Mouse (Mus musculus) CD4-positive, CD25-positive, alpha-beta regulatory T cell, adult 2 months (primary cell): ENCODE measurements around the gene Chkb.

Experiments
- DNase-seq: peaks from one replicate; pipeline ENCODE4 v3.0.0-alpha.2; 2012; ENCODE audit warnings: low read depth, low spot score

Gene Chkb

GRCm38 (mm10) chr15:89429352-89430221 is at the start of gene Chkb, which contains the start of the genes C730034F03Rik and Gm44502:
TSS of gene Chkb (minus strand) at chr15:89429908.
TSS of gene C730034F03Rik (plus strand) at chr15:89429589.
TSS of gene Gm44502 (minus strand) at chr15:89429696.
- DNase-seq = peak; percentile 96

GRCm38 (mm10) chr15:89478622-89479021 is 48.9 kb upstream of the Chkb start:
- DNase-seq = no peak

DNA sequence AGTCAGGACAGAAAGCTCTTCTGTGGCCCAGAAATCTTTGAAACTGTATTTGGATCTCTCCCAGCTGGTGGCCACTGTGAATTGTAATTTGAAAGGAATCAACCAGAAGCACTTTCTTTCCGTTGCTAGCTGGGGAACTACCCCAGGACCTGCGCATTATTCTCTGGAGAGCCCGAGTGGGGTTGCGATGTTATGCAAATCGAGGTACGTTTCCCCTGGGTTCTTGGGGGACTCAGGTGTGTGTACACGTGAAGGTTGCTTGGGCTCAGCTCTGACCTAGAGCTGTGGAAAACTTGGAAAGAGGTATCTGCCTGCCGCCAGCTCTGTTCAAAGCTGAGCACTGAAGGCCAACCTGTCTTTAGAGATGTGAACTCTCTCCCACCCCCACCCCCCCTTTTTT is 48.1 kb upstream of the Chkb start:
- DNase-seq = no peak

- DNase-seq = no peak
Observed at GRCm38 (mm10) chr15:89477091-89477491, 47.4 kb upstream of the Chkb start, which contains the start of gene Arsa. TSS of gene Arsa (minus strand) at chr15:89477425.

- peak; percentile 66 for DNase-seq
Observed at GRCm38 (mm10) chr15:89476475-89476815, 46.7 kb upstream of the Chkb start.

DNA sequence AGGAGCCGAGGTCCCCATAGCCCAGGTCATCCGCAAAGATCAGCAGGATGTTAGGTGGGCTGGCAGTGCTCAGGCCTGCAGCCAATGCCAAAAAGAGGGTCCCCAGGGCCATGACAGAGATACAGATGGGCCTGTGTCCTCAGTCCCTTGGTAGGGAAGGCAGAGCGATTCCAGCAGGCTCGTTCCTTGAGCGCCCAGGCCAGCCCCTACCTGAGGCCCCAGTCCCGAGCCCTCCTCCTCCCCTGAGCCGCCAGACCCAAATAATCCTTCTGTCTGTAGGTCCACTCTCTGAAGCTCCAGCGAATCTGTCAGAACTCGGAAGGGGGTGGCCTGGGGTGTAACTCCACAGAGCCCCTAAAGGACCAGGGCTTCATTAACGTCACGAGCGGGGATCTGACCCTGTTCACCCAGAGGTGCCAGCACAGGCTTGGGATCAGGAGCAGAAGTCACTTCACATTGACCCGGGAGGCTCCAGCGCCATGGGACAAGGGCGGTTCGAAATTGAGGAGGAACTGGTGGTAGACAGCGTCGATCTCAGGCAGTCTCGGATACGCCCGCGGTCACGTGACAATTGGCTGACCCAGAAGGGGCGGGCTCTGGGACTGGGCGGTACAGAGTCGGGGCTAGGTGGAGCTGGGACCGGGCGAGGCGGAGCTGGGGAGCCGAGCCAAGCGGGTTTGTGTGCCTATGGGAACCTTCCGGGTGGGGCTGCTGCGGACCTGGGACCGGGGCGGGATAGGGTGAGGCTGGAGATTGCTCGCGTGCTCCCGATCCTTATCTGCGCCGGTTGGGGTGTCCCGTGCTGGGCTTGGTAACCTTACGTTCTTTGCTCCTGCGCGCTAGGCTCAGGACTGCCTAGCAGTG is 46.1 kb upstream of the Chkb start:
- peak; percentile 95 for DNase-seq

GRCm38 (mm10) chr15:89475293-89475600 is 45.5 kb upstream of the Chkb start:
- no peak for DNase-seq

DNA sequence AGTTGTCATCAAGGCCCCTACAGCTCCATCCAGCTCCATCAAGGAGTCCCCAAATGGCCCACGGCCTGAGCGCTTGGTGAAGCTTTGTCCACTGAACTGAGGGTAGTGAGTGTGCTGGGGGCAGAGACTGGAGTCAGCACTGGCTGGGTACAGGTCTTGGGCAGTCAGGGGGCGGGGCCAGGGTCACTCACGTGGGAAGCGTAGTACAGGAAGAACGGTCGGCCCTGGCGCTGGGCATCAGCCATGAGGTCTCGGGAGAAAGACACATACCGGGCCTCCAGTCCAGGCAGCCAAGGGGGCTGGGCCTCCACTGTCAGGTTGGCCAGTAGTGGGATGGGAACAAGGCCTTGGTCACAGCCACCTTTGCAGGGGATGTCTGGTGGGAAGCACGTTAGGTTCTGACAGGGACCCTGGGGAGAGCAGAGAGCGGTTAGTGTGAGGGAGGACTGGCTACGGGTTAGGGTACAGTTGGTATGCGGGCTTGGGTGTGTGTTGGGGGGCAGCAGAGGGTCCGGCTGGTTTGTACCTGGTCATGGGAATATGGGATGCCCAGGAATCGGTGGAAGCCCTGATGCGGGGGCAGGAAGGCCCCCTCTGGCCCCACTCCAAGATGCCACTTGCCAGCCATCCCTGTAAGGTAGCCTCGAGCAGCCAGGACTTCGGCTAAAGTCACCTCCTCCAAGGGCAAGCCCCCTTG is 45.0 kb upstream of the Chkb start:
- no peak for DNase-seq

GRCm38 (mm10) chr15:89473921-89474320 is 44.2 kb upstream of the Chkb start:
- DNase-seq = no peak

- no peak for DNase-seq
Observed at GRCm38 (mm10) chr15:89473370-89473769, 43.7 kb upstream of the Chkb start.

DNA sequence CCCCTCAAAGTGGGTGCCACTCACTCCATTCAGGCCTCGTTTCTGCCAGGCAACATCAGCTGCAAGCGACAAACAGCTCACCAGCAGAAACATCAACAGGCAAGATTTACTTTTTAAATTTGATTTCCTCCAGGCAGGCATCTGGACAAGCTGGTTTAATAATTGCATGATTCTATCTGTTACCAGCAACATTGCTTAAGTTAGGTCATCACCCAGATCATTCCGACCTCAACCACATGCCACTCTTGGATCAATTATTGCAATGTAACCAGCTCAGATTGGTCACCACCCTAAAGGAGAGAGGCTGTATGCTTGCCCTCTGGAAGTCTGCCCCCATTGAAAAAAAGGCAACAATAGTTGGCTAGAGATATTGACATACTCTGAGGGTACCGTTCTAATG is 41.8 kb upstream of the Chkb start:
- no peak for DNase-seq

GRCm38 (mm10) chr15:89468577-89468976 is 38.9 kb upstream of the Chkb start:
- peak; percentile 57 for DNase-seq

DNA sequence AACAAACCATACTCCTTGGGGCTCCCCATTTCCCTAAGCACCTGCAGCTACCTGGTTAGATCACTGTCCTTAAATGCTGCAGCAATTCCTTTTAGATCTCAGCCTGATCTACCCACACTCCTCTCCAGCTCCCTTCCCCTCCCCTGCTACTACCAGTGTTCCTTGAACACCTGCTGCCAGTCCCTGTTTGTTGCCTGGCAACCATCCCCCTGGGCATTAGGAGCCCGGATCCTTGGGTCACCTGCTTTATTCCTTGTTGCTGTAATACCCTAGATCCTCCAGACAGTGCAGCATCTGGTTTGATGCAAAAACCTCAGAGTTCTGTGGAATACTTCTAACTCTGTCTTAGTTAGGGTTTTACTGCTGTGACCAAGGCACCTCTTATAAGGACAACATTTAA is 35.3 kb upstream of the Chkb start:
- no peak for DNase-seq

DNA sequence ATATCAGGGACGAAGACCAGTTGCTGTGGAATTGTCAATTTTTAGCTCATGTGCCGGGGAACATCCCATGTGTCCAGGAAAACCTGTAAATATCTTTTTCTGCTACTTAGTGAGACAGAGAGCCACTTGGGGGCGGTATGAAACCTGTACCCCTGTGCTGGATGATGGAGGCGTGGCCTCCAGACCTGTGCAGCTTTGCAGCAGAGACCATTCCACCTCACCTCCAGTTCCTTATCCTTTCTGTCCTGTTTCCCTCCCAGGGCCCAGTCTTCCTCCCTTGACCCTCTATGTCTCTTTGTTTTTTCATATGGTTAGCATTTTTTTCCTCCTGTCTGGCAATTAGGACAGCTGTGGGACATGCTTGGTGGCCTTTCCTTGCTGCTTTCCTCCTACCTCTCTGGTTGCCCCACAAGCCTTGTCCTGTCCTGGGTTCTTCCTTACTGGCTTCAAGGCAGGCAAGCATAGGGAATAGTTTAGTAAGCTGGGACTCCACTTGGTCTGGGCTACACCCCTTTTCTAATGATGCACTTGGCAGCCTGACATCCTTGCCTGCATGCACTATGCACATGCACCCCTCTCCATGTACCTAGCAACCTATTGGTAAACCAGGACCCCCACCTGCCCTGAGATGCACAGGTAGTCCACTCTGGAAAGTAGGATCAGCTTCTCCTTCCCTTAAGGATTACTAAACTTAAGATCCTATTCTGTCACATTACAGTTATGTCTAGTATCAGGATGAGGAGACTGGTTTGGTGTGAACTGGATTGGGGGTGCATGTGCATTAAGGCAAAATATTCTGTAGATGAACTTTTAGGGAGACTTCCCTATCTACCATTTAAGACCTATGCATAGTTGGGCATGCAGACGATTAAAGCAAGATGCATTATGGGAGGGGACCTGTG is 33.9 kb upstream of the Chkb start:
- peak; percentile 30 for DNase-seq

- DNase-seq = no peak
Observed at GRCm38 (mm10) chr15:89462176-89462575, 32.5 kb upstream of the Chkb start.

DNA sequence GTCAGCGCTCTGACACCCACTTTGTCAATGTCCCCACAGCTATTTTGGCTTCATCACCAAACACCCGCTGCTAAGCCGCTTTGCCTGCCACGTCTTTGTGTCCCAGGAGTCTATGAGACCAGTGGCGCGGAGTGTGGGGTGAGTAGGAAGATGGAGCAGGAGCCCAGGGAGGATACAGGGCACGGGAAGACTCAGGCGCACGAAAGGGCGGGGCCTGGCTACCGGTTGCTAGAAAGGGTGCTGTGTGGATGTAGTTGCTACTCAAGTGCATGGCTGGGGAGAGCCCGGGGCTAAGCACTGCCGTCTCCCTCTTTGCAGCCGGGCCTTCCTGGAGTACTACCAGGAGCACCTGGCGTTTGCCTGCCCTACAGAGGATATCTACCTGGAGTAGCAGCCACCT is 31.6 kb upstream of the Chkb start:
- no peak for DNase-seq

DNA sequence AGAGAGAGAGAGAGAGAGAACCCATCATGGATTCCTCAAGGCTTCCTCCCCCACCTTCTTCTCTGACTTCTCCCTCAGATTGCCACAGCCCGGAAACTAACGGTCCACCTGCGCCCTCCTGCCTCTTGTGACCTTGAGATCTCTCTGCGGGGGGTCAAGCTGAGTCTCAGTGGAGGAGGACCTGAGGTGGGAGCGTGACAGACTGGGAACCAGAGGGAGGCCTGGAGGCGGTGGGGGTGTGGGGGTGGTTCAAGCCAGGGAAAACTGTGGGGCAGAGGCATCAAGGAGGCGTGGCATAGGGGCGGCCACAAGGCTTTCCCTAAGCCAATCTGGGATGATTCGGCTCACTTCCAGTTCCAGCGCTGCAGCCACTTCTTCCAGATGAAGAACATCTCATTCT is 30.6 kb upstream of the Chkb start:
- DNase-seq = no peak

DNA sequence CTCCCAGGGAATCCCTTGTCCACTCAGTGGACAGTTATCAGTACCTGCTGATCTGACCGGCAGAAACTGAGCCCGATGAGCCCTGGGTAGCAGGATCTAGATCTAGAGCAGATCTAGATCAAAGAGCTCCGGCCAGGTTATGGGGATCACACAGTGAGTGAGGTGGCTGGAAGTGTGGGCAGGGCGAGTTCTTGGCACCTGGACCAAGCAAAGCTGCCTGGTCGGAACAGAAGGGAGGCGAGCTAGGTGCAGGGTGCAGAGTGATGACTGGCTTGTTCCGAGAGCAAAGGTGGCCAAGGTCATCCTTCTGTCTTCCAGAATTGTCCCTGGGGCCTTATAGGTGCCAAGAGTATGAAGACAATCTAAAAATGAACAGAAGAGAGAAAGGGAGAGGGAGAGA is 30.1 kb upstream of the Chkb start:
- DNase-seq = no peak

DNA sequence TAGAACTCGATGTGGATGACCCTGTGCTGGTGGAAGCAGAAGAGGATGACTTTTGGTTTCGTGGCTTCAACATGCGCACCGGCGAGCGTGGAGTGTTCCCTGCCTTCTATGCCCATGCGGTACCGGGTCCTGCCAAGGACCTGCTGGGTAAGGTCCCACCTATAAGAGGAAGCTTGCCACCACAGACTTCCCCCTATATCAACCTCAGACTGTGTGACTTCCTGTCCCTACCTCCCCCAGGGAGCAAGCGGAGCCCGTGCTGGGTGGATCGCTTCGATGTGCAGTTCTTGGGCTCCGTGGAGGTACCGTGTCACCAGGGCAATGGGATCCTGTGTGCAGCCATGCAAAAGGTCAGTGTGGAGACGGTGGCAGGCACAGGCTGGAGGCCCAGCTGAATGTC is 29.2 kb upstream of the Chkb start:
- peak; percentile 22 for DNase-seq

DNA sequence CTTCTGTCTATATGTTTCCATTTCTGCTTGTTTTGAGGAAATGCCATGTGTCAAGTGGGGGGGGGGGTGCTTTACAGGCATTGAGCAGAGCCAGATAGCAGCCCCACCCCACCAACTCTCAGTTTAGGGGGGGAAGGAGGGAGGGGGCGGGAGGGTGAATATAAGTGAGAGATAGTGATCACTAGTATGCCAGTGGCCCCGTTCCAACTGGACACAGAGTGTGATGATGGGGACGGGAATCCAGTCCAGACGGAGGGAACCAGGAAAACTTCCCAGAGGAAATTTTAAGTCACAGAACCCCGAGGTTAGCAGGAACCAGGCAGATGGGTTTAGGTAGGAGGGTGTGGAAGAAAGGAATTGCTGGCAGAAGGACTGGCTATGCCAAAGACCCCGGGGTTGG is 25.9 kb upstream of the Chkb start:
- DNase-seq = no peak

DNA sequence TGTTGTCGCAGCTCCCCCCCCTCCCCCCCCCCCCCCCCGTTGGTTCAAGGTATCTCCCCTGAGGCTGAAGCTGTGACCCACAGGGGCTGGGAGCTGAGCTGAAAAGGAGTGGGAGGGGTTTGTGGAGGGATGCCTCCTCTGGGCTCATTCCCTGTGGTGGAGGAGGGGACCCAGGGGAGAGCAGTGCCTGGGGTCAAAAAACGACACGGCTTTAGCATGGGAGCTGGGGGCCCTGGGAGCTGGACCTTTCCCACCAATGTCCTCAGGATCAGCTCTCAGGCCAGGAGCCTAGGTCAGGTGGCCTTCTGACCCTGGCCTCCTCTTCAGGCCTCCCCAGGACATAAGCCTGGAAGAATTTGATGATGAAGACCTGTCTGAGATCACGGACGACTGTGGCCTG is 25.1 kb upstream of the Chkb start:
- no peak for DNase-seq
